Mouse (Mus musculus): Measurements from ENCODE around the gene Atrn. TPM values are rescaled to one million over a fixed set of nuclear protein-coding genes. Genes with fewer than 3 reads are reported as not detected.
A peak's percentile ranks its signal among the peaks of the same experiment; 100 is the strongest.

Atrn gene
- polyA plus RNA-seq, 1 experiment from 2014 or later = 5.3 TPM

GRCm38 (mm10) chr2:131058672-131059071 is 152.4 kb downstream of the Atrn start:
- Histone ChIP-seq H3K4me2 (replicated peaks; ENCODE audit: low read depth, low read length) (no peak overlapping the region), H3K4me1 (ENCODE audit: insufficient read depth, low read depth, low read length) (peaks cover 11% of the 10 kb centered on the region), H3K4me3 (ENCODE audit: low read depth, low read length) (no peak overlapping the region), H3K9ac (replicated peaks; ENCODE audit: low read depth) (no peak overlapping the region), H3K9me3 (ENCODE audit: low read length) (no peaks in the 10 kb centered on the region), H3K27ac (ENCODE audit: low read length) (no peak overlapping the region), H3K27me3 (replicated peaks; ENCODE audit: insufficient read depth, low read length) (peaks cover 26% of the 10 kb centered on the region), H3K36me3 (ENCODE audit: insufficient read depth, low read length) (no peaks in the 10 kb centered on the region)
- ATAC-seq = no peak
- no peak for DNase-seq (ENCODE audit: low spot score)
- no peak for TF ChIP-seq EP300 (IDR thresholded peaks at IDR 0.05)
- no peak for TF ChIP-seq CTCF (IDR thresholded peaks at IDR 0.05)
- 90% methylated on average over 8 of the region's 8 CpGs for WGBS

- 17% methylated on average over 1 of the region's 1 CpGs for WGBS
- peaks cover 19% of the 10 kb centered on the region for H3K27me3 ChIP-seq (replicated peaks; ENCODE audit: insufficient read depth, low read length)
- H3K4me1 ChIP-seq (ENCODE audit: insufficient read depth, low read depth, low read length) = peaks cover 4% of the 10 kb centered on the region
- H3K27ac ChIP-seq (ENCODE audit: low read length) = no peak overlapping the region
- H3K4me2 ChIP-seq (replicated peaks; ENCODE audit: low read depth, low read length) = no peak overlapping the region
- H3K36me3 ChIP-seq (ENCODE audit: insufficient read depth, low read length) = no peaks in the 10 kb centered on the region
- H3K9me3 ChIP-seq (ENCODE audit: low read length) = no peaks in the 10 kb centered on the region
- ATAC-seq (no peak), DNase-seq (ENCODE audit: low spot score) (peak; percentile 36)
- TF ChIP-seq CTCF (IDR thresholded peaks at IDR 0.05) = no peak
- TF ChIP-seq EP300 (IDR thresholded peaks at IDR 0.05) = no peak
- H3K9ac ChIP-seq (replicated peaks; ENCODE audit: low read depth) = no peak overlapping the region
- no peak overlapping the region for H3K4me3 ChIP-seq (ENCODE audit: low read depth, low read length)
Measured at GRCm38 (mm10) chr2:131059377-131059776, 153.1 kb downstream of the Atrn start.

- H3K4me3 ChIP-seq (ENCODE audit: low read depth, low read length) = no peak overlapping the region
- H3K27ac ChIP-seq (ENCODE audit: low read length) = no peak overlapping the region
- no peak overlapping the region for H3K9ac ChIP-seq (replicated peaks; ENCODE audit: low read depth)
- 64% methylated on average over 9 of the region's 9 CpGs for WGBS
- H3K27me3 ChIP-seq (replicated peaks; ENCODE audit: insufficient read depth, low read length) = peaks cover 13% of the 10 kb centered on the region
- DNase-seq (ENCODE audit: low spot score) (no peak), ATAC-seq (no peak)
- no peaks in the 10 kb centered on the region for H3K36me3 ChIP-seq (ENCODE audit: insufficient read depth, low read length)
- TF ChIP-seq EP300 (IDR thresholded peaks at IDR 0.05) = no peak
- no peak for TF ChIP-seq CTCF (IDR thresholded peaks at IDR 0.05)
- peaks cover 4% of the 10 kb centered on the region; the same call in 1 of the 2 replicates for H3K4me1 ChIP-seq (ENCODE audit: insufficient read depth, low read depth, low read length)
- H3K9me3 ChIP-seq (ENCODE audit: low read length) = no peaks in the 10 kb centered on the region
- H3K4me2 ChIP-seq (replicated peaks; ENCODE audit: low read depth, low read length) = no peak overlapping the region
Measured at GRCm38 (mm10) chr2:131059781-131060540, 153.7 kb downstream of the Atrn start.

DNA sequence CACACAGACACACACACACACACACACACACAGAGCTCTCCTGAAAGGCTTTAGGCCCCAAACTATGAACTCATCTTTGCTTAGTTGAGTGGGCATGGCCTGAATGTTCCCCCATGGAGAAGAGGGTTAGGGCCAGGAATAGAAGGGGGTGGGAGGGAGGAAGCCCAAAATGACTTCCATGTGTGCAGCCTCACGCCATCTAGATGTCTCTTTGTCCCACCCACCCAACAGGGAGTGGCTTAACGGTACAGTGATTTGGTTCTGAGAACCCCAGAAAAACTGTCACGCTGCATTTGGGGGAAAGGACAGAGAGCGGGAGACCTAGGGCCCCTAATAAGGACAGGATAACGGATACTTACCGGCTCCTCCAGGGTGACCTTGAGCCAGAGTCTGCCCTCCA is 154.5 kb downstream of the Atrn start:
- H3K9ac ChIP-seq (replicated peaks; ENCODE audit: low read depth) = no peak overlapping the region
- 70% methylated on average over 6 of the region's 6 CpGs for WGBS
- H3K27ac ChIP-seq (ENCODE audit: low read length) = no peak overlapping the region
- peaks cover 4% of the 10 kb centered on the region; the same call in 1 of the 2 replicates for H3K4me1 ChIP-seq (ENCODE audit: insufficient read depth, low read depth, low read length)
- H3K36me3 ChIP-seq (ENCODE audit: insufficient read depth, low read length) = no peaks in the 10 kb centered on the region
- H3K9me3 ChIP-seq (ENCODE audit: low read length) = no peaks in the 10 kb centered on the region
- H3K4me2 ChIP-seq (replicated peaks; ENCODE audit: low read depth, low read length) = no peak overlapping the region
- ATAC-seq (no peak), DNase-seq (ENCODE audit: low spot score) (no peak)
- H3K4me3 ChIP-seq (ENCODE audit: low read depth, low read length) = no peak overlapping the region
- no peak for TF ChIP-seq EP300 (IDR thresholded peaks at IDR 0.05)
- TF ChIP-seq CTCF (IDR thresholded peaks at IDR 0.05) = no peak
- H3K27me3 ChIP-seq (replicated peaks; ENCODE audit: insufficient read depth, low read length) = peaks cover 6% of the 10 kb centered on the region; the same call in 1 of the 2 replicates

GRCm38 (mm10) chr2:131061607-131062006 is 155.3 kb downstream of the Atrn start:
- 31% methylated on average over 5 of the region's 5 CpGs for WGBS
- Histone ChIP-seq H3K4me3 (ENCODE audit: low read depth, low read length) (no peak overlapping the region), H3K9ac (replicated peaks; ENCODE audit: low read depth) (no peak overlapping the region), H3K27me3 (replicated peaks; ENCODE audit: insufficient read depth, low read length) (0 out of 2 replicates have a peak, but pooled peaks cover 3% of the 10 kb centered on the region), H3K27ac (ENCODE audit: low read length) (no peak overlapping the region), H3K36me3 (ENCODE audit: insufficient read depth, low read length) (no peaks in the 10 kb centered on the region), H3K4me2 (replicated peaks; ENCODE audit: low read depth, low read length) (no peak overlapping the region), H3K9me3 (ENCODE audit: low read length) (no peaks in the 10 kb centered on the region), H3K4me1 (ENCODE audit: insufficient read depth, low read depth, low read length) (peaks cover 4% of the 10 kb centered on the region; the same call in 1 of the 2 replicates)
- DNase-seq (ENCODE audit: low spot score) = no peak
- no peak for ATAC-seq
- no peak for TF ChIP-seq CTCF (IDR thresholded peaks at IDR 0.05)
- TF ChIP-seq EP300 (IDR thresholded peaks at IDR 0.05) = no peak

DNA sequence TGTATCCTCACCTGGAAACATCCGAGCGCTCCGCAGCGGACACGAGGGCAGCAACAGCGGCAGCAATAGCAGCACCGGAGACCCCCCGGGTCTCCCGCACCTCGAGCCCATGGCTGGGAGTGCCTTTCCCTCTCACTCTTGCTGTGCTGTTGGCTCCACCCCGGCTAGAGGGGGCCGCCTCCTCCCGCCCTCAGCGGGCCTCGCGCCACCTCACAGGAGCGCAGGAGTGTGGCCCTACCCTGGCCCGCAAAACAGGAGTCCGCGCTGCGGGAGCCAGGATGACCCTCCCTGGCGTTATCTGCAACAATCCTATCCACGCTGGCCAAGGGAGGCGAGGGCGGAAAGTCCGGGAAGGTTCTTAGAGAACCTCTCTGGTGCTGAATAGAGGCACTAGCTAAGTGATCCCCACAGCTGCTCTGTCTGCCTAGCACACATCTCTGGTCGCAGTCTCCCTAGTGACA is 157.1 kb downstream of the Atrn start, which contains the start of gene Adam33:
TSS of gene Adam33 (minus strand) at position 411 of the 461 bp plus-strand sequence.
- TF ChIP-seq EP300 (IDR thresholded peaks at IDR 0.05) (no peak), CTCF (IDR thresholded peaks at IDR 0.05) (no peak)
- ATAC-seq = peak; percentile 55; the same call in 1 of the 2 replicates
- WGBS = 4% methylated on average over 22 of the region's 27 CpGs

More for the DNA sequence above, 157.1 kb downstream of the Atrn start, which contains the start of gene Adam33:
- Histone ChIP-seq H3K4me1 (ENCODE audit: insufficient read depth, low read depth, low read length) (peaks cover 4% of the 10 kb centered on the region; the same call in 1 of the 2 replicates), H3K4me3 (ENCODE audit: low read depth, low read length) (peak within 1 kb of the TSS; percentile 16; the same call in 1 of the 2 replicates), H3K36me3 (ENCODE audit: insufficient read depth, low read length) (no peaks in the 10 kb centered on the region), H3K9ac (replicated peaks; ENCODE audit: low read depth) (no peak within 1 kb of the TSS), H3K9me3 (ENCODE audit: low read length) (no peaks in the 10 kb centered on the region), H3K27me3 (replicated peaks; ENCODE audit: insufficient read depth, low read length) (0 out of 2 replicates have a peak, but pooled peaks cover 3% of the 10 kb centered on the region), H3K27ac (ENCODE audit: low read length) (no peak within 1 kb of the TSS), H3K4me2 (replicated peaks; ENCODE audit: low read depth, low read length) (peak within 1 kb of the TSS; percentile 54)
- no peak for DNase-seq (ENCODE audit: low spot score)
